Mouse (Mus musculus) testis, adult 2 months (tissue): Measurements from ENCODE around the gene Ifit1bl1.

ENCODE experiments used
- CTCF ChIP-seq: fragments of 200-500 bp; IDR thresholded peaks from 2 replicates; pipeline ENCODE4 v1.5.1; 2012; ENCODE audit warnings: low read depth, mild to moderate bottlenecking, inconsistent platforms, low read length, moderate library complexity; ENCODE audit not compliant: control insufficient read depth, insufficient read depth, insufficient replicate concordance
- POLR2A ChIP-seq: fragments of 200-500 bp; IDR thresholded peaks from 2 replicates; pipeline ENCODE4 v1.6.1; 2012; ENCODE audit warnings: low read depth, mild to moderate bottlenecking, inconsistent platforms, low read length, moderate library complexity; ENCODE audit not compliant: control insufficient read depth

GRCm38 (mm10) chr19:34569896-34570476 is 31.8 kb downstream of the Ifit1bl1 start:
- no peak for TF ChIP-seq CTCF
- no peak for TF ChIP-seq POLR2A
